Mouse (Mus musculus) CH12.LX (cell line): ENCODE measurements around the gene Emc4. TPM values are rescaled to one million over a fixed set of nuclear protein-coding genes. Genes with fewer than 3 reads are reported as not detected.

Source experiments
- DNase-seq: peaks from one replicate; pipeline ENCODE4 v3.0.0-alpha.2; 2013; ENCODE audit errors: extremely low read depth
- H3K27ac ChIP-seq: 2 replicates; pipeline ENCODE4 v1.5.1; 2012; ENCODE audit warnings: low read depth, mild to moderate bottlenecking, control low read depth, moderate library complexity; ENCODE audit not compliant: insufficient read depth
- H3K27me3 ChIP-seq: replicated peaks from 2 replicates; pipeline ENCODE3; 2012; ENCODE audit warnings: inconsistent platforms
- H3K36me3 ChIP-seq, 2 experiments: replicated peaks in 1 of 2; 2 replicates each; pipeline versions ENCODE3 to v1.6.1; 2012; ENCODE audit warnings: inconsistent platforms in 1 of 2, low read length in 1 of 2, mild to moderate bottlenecking in 1 of 2, mixed read lengths in 1 of 2, moderate library complexity in 1 of 2; ENCODE audit not compliant: control insufficient read depth in 1 of 2, insufficient read depth in 1 of 2
- H3K4me1 ChIP-seq, 2 experiments: 2 replicates each; pipeline ENCODE4 v1.6.1; 2012; ENCODE audit warnings: inconsistent platforms in 1 of 2, moderate library complexity in 1 of 2; ENCODE audit not compliant: insufficient read depth in 2 of 2, control insufficient read depth in 1 of 2
- H3K4me2 ChIP-seq: 2 replicates; pipeline ENCODE4 v1.6.1; 2012; ENCODE audit warnings: low read depth, mild to moderate bottlenecking, control low read depth; ENCODE audit not compliant: poor library complexity, insufficient read depth, severe bottlenecking
- H3K4me3 ChIP-seq, 3 experiments: fragments of 150-350 bp in 1 of 3; sonication (generic) in 1 of 3; replicated peaks in 1 of 3; 2 replicates each; pipeline versions ENCODE3 to v1.5.1; 2011 to 2012; ENCODE audit warnings: low read depth in 2 of 3, low read length in 2 of 3, mild to moderate bottlenecking in 2 of 3, moderate library complexity in 2 of 3, control low read depth in 1 of 3, improper control_type of control experiment in 1 of 3, inconsistent platforms in 1 of 3, mixed read lengths in 1 of 3; ENCODE audit not compliant: poor library complexity in 1 of 3
- H3K79me2 ChIP-seq: replicated peaks from 2 replicates; pipeline ENCODE4 v1.6.1; 2012; ENCODE audit warnings: mild to moderate bottlenecking, moderate library complexity; ENCODE audit not compliant: control insufficient read depth, poor library complexity, insufficient read depth, severe bottlenecking; ENCODE audit errors: extremely low read depth
- H3K9ac ChIP-seq: 2 replicates; pipeline ENCODE4 v1.6.1; 2012; ENCODE audit warnings: low read depth, mild to moderate bottlenecking, control low read depth, moderate library complexity; ENCODE audit not compliant: insufficient read depth
- H3K9me3 ChIP-seq: replicated peaks from 2 replicates; pipeline ENCODE3; 2012; ENCODE audit warnings: low read length, inconsistent platforms, mixed read lengths
- CHD1 ChIP-seq: IDR thresholded peaks from 2 replicates; pipeline ENCODE4 v1.6.1; 2012; ENCODE audit warnings: low read depth, low read length, improper control_type of control experiment, inconsistent platforms
- CTCF ChIP-seq, 2 experiments: IDR thresholded peaks in 1 of 2; conservative IDR thresholded peaks in 1 of 2; 2 replicates each; pipeline ENCODE4 v1.5.1; 2011 to 2012; ENCODE audit warnings: low read depth in 2 of 2, low read length in 2 of 2, improper control_type of control experiment in 1 of 2, inconsistent platforms in 1 of 2, mild to moderate bottlenecking in 1 of 2, moderate library complexity in 1 of 2
- ELF1 ChIP-seq: IDR thresholded peaks from 2 replicates; pipeline ENCODE4 v1.6.1; 2014; ENCODE audit warnings: low read depth, mild to moderate bottlenecking, inconsistent platforms, low read length, improper control_type of control experiment
- EP300 ChIP-seq: IDR thresholded peaks from 2 replicates; pipeline ENCODE4 v1.6.1; 2011; ENCODE audit warnings: low read length, improper control_type of control experiment
- HCFC1 ChIP-seq: IDR thresholded peaks from 2 replicates; pipeline ENCODE4 v1.6.1; 2012; ENCODE audit warnings: low read depth, mild to moderate bottlenecking, inconsistent platforms, low read length, improper control_type of control experiment
- IRF4 ChIP-seq: IDR thresholded peaks from 2 replicates; pipeline ENCODE4 v1.6.1; 2014; ENCODE audit warnings: low read depth, mild to moderate bottlenecking, inconsistent platforms, low read length, improper control_type of control experiment
- MAX ChIP-seq: IDR thresholded peaks from 2 replicates; pipeline ENCODE4 v1.6.1; 2011; ENCODE audit warnings: low read length, improper control_type of control experiment
- MEF2A ChIP-seq: IDR thresholded peaks from 2 replicates; pipeline ENCODE4 v1.6.1; 2014; ENCODE audit warnings: low read depth, mild to moderate bottlenecking, inconsistent platforms, low read length, improper control_type of control experiment, borderline replicate concordance
- MXI1 ChIP-seq: IDR thresholded peaks from 2 replicates; pipeline ENCODE4 v1.6.1; 2011; ENCODE audit warnings: mild to moderate bottlenecking, low read depth, low read length, improper control_type of control experiment
- NRF1 ChIP-seq: IDR thresholded peaks from 2 replicates; pipeline ENCODE4 v1.6.1; 2014; ENCODE audit warnings: low read depth, mild to moderate bottlenecking, inconsistent platforms, low read length, improper control_type of control experiment, moderate library complexity
- PAX5 ChIP-seq: IDR thresholded peaks from 2 replicates; pipeline ENCODE4 v1.6.1; 2012; ENCODE audit warnings: low read length, inconsistent platforms, mixed read lengths
- POLR2A ChIP-seq: IDR thresholded peaks from 2 replicates; pipeline ENCODE4 v1.6.1; 2011; ENCODE audit warnings: low read depth, mild to moderate bottlenecking, improper control_type of control experiment, low read length
- RAD21 ChIP-seq: IDR thresholded peaks from 2 replicates; pipeline ENCODE4 v1.6.1; 2011; ENCODE audit warnings: low read depth, mild to moderate bottlenecking, low read length, improper control_type of control experiment, moderate library complexity
- USF1 ChIP-seq: IDR thresholded peaks from 2 replicates; pipeline ENCODE4 v1.6.1; 2014; ENCODE audit warnings: low read depth, mild to moderate bottlenecking, inconsistent platforms, low read length, improper control_type of control experiment
- USF2 ChIP-seq: conservative IDR thresholded peaks from 2 replicates; pipeline ENCODE4 v1.6.1; 2011; ENCODE audit warnings: low read depth, low read length, improper control_type of control experiment
- ZMIZ1 ChIP-seq: IDR thresholded peaks from 2 replicates; pipeline ENCODE4 v1.6.1; 2012; ENCODE audit warnings: low read depth, mild to moderate bottlenecking, inconsistent platforms, low read length, improper control_type of control experiment
- dilution Hi-C: fragments of 300-500 bp; cut with MboI; formaldehyde crosslinking; loops from 2 replicates; pipeline ENCODE4 v1.14.3; 2020; ENCODE audit warnings: low sequenced_read_pairs; ENCODE audit not compliant: extremely low pct_unique_long_range_greater_than_20kb, extremely low pct_ligation_motif_present
- in situ Hi-C: fragments of 300-500 bp; cut with MboI; formaldehyde crosslinking; loops from 3 replicates; pipeline ENCODE4 v1.14.3; 2019; ENCODE audit warnings: low sequenced_read_pairs, low pct_ligation_motif_present, low pct_unique_long_range_greater_than_20kb, mixed read lengths
- polyA plus RNA-seq: library from polyadenylated mRNA; unstranded; fragments of >175 nt; gene quantifications from 2 replicates; pipeline ENCODE4 v1.2.1, GENCODE M21; 2012; ENCODE audit warnings: low read depth; ENCODE audit not compliant: insufficient read length
- total RNA-seq, 2 experiments: library from RNA; depleted of rRNA; stranded (reverse); fragments of 300-350 nt in 1 of 2; fragments of >200 nt in 1 of 2; gene quantifications; 2 replicates each; pipeline ENCODE4 v1.2.3; 2012 to 2014

The Emc4 gene
- total and polyA plus RNA-seq, 3 experiments = 86.8 to 125 (median 108) TPM

GRCm38 (mm10) chr2:112318227-112318626, 49.6 kb downstream of the Emc4 start:
- TF ChIP-seq RAD21 (no peak), POLR2A (no peak), PAX5 (no peak)
- Histone ChIP-seq H3K79me2 (no peaks in the 10 kb centered on the region), H3K4me2 (no peak overlapping the region), H3K9me3 (no peaks in the 10 kb centered on the region), H3K4me1 (no peaks in the 10 kb centered on the region), H3K27me3 (no peaks in the 10 kb centered on the region), H3K27ac (no peak overlapping the region), H3K4me3 (no peak overlapping the region), H3K36me3 (peaks cover 0 to 5% of the 10 kb centered on the region in 2 experiments), H3K9ac (no peak overlapping the region)
- in situ Hi-C loops = no loop called here
- DNase-seq = no peak
- dilution Hi-C loops = no loop called here

DNA sequence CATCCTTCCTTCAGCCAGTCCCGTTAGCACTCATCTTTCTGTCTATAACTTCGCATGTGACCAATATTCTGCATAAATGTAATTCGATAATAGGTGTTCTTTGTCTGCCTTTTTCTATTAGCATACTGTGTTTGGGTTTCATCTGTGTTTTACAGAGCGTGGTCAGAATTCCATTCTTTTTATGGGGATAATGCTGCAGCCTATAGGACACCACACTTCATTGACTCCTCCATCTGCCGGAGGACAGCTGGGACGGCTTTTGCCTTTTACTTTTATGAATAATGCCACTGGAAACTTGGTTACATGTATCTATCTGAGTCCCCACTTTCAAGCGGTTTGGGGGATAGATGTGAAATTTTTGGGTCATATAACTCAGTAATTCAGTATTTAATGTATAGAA, 52.2 kb downstream of the Emc4 start:
- in situ Hi-C loops = no loop called here
- Histone ChIP-seq H3K27me3 (no peaks in the 10 kb centered on the region), H3K4me1 (no peaks in the 10 kb centered on the region), H3K4me3 (no peak overlapping the region), H3K36me3 (peaks cover 0 to 7% of the 10 kb centered on the region in 2 experiments), H3K79me2 (no peaks in the 10 kb centered on the region), H3K27ac (no peak overlapping the region), H3K4me2 (no peak overlapping the region), H3K9ac (no peak overlapping the region), H3K9me3 (no peaks in the 10 kb centered on the region)
- dilution Hi-C loops = no loop called here
- TF ChIP-seq CTCF (conservative IDR thresholded peaks at IDR 0.05 in 1 of 2, IDR thresholded peaks at IDR 0.05 in 1 of 2; ENCODE audit: low read depth in 2 of 2, low read length in 2 of 2) (no peak), MEF2A (no peak), IRF4 (no peak), USF1 (no peak), MXI1 (no peak), USF2 (no peak), HCFC1 (no peak), CHD1 (no peak), NRF1 (no peak), MAX (no peak), ZMIZ1 (no peak), EP300 (no peak), ELF1 (no peak)
- no peak for DNase-seq

Other genes with a start within 250 kb of the Emc4 start
- gene Olfr1316, start 233.1 kb downstream of the Emc4 start, total RNA-seq (2012; rRNA removed) = not detected in 2 replicates
- gene Olfr1316, start 233.1 kb downstream of the Emc4 start, total RNA-seq (2014; rRNA removed) = not detected in 2 replicates
- not detected in 2 replicates for gene Olfr1316, start 233.1 kb downstream of the Emc4 start, polyA plus RNA-seq
- gene Olfr1317, start 227.7 kb downstream of the Emc4 start, total RNA-seq (2012; rRNA removed) = not detected in 2 replicates
- gene Olfr1317, start 227.7 kb downstream of the Emc4 start, total RNA-seq (2014; rRNA removed) = not detected in 2 replicates
- gene Olfr1317, start 227.7 kb downstream of the Emc4 start, polyA plus RNA-seq = not detected in 2 replicates
- gene Olfr1318, start 213.8 kb downstream of the Emc4 start, total RNA-seq (2012; rRNA removed) = not detected in 2 replicates
- not detected in 2 replicates for gene Olfr1318, start 213.8 kb downstream of the Emc4 start, total RNA-seq (2014; rRNA removed)
- gene Olfr1318, start 213.8 kb downstream of the Emc4 start, polyA plus RNA-seq = not detected in 2 replicates
- 17.2 and 19.9 TPM in 2 replicates for gene Lpcat4, start 128.6 kb downstream of the Emc4 start, total RNA-seq (2012; rRNA removed)
- 10.7 and 12.3 TPM in 2 replicates for gene Lpcat4, start 128.6 kb downstream of the Emc4 start, total RNA-seq (2014; rRNA removed)
- 66.8 and 75.2 TPM in 2 replicates for gene Lpcat4, start 128.6 kb downstream of the Emc4 start, polyA plus RNA-seq
- 0.04 TPM in 1 of 2 replicates, not detected in the other for gene Nutm1, start 108.7 kb downstream of the Emc4 start, total RNA-seq (2012; rRNA removed)
- gene Nutm1, start 108.7 kb downstream of the Emc4 start, total RNA-seq (2014; rRNA removed) = not detected in 2 replicates
- 0.08 TPM in 1 of 2 replicates, not detected in the other for gene Nutm1, start 108.7 kb downstream of the Emc4 start, polyA plus RNA-seq
- 239 and 308 TPM in 2 replicates for gene Nop10, start 106.1 kb downstream of the Emc4 start, total RNA-seq (2012; rRNA removed)
- gene Nop10, start 106.1 kb downstream of the Emc4 start, total RNA-seq (2014; rRNA removed) = 448 and 507 TPM in 2 replicates
- gene Nop10, start 106.1 kb downstream of the Emc4 start, polyA plus RNA-seq = 226 and 251 TPM in 2 replicates
- 10.5 and 14.8 TPM in 2 replicates for gene Slc12a6, start 102.2 kb downstream of the Emc4 start, total RNA-seq (2012; rRNA removed)
- 7.8 and 8.2 TPM in 2 replicates for gene Slc12a6, start 102.2 kb downstream of the Emc4 start, total RNA-seq (2014; rRNA removed)
- gene Slc12a6, start 102.2 kb downstream of the Emc4 start, polyA plus RNA-seq = 9.1 and 10.5 TPM in 2 replicates
- gene Gm21985, start 101.7 kb downstream of the Emc4 start, total RNA-seq (2012; rRNA removed) = not detected in 2 replicates
- gene Gm21985, start 101.7 kb downstream of the Emc4 start, total RNA-seq (2014; rRNA removed) = 0.51 TPM in 1 of 2 replicates, not detected in the other
- not detected in 2 replicates for gene Gm21985, start 101.7 kb downstream of the Emc4 start, polyA plus RNA-seq
- 9.7 and 12.6 TPM in 2 replicates for gene Katnbl1, start 11.2 kb upstream of the Emc4 start, total RNA-seq (2012; rRNA removed)
- 39.8 and 47.1 TPM in 2 replicates for gene Katnbl1, start 11.2 kb upstream of the Emc4 start, total RNA-seq (2014; rRNA removed)
- 20.1 TPM in 2 replicates for gene Katnbl1, start 11.2 kb upstream of the Emc4 start, polyA plus RNA-seq
- 16.5 and 17.7 TPM in 2 replicates for gene Emc7, start 87.0 kb upstream of the Emc4 start, total RNA-seq (2012; rRNA removed)
- gene Emc7, start 87.0 kb upstream of the Emc4 start, total RNA-seq (2014; rRNA removed) = 25.6 and 28.3 TPM in 2 replicates
- 21.3 and 26.6 TPM in 2 replicates for gene Emc7, start 87.0 kb upstream of the Emc4 start, polyA plus RNA-seq
- gene Chrm5, start 112.7 kb upstream of the Emc4 start, total RNA-seq (2012; rRNA removed) = not detected in 2 replicates
- gene Chrm5, start 112.7 kb upstream of the Emc4 start, total RNA-seq (2014; rRNA removed) = not detected in 2 replicates
- gene Chrm5, start 112.7 kb upstream of the Emc4 start, polyA plus RNA-seq = not detected in 2 replicates
- 21.2 and 22.9 TPM in 2 replicates for gene Aven, start 124.9 kb upstream of the Emc4 start, total RNA-seq (2012; rRNA removed)
- 33.9 and 40.1 TPM in 2 replicates for gene Aven, start 124.9 kb upstream of the Emc4 start, total RNA-seq (2014; rRNA removed)
- gene Aven, start 124.9 kb upstream of the Emc4 start, polyA plus RNA-seq = 44.3 and 58.5 TPM in 2 replicates